Mouse (Mus musculus): ENCODE results near the gene Slc51b. TPM values are rescaled to one million over a fixed set of nuclear protein-coding genes. Genes with fewer than 3 reads are reported as not detected.

Gene Slc51b
- polyA plus RNA-seq, 1 experiment, result not detected

GRCm38 (mm10) chr9:65444692-65445091 is 21.9 kb upstream of the Slc51b start:
- TF ChIP-seq MYOG (IDR thresholded peaks at IDR 0.05; ENCODE audit: control insufficient read depth in 1 of 3, insufficient read depth in 1 of 3, insufficient read length in 2 of 3, low read depth in 2 of 3) (no peak), TCF12 (IDR thresholded peaks at IDR 0.05; ENCODE audit: insufficient read depth, poor library complexity, severe bottlenecking) (no peak), MYOD1 (IDR thresholded peaks at IDR 0.05; ENCODE audit: control insufficient read depth in 1 of 3, insufficient read length in 2 of 3, low read depth in 2 of 3) (no peak), CEBPB (IDR thresholded peaks at IDR 0.05; ENCODE audit: insufficient read depth, poor library complexity, severe bottlenecking) (no peak), MAX (IDR thresholded peaks at IDR 0.05; ENCODE audit: low read depth) (no peak), SRF (IDR thresholded peaks at IDR 0.05; ENCODE audit: control insufficient read depth, insufficient read length, low read depth) (no peak), POLR2AphosphoS2 (IDR thresholded peaks at IDR 0.05; ENCODE audit: insufficient read length, low read depth) (no peak), TCF3 (IDR thresholded peaks at IDR 0.05; ENCODE audit: insufficient read length, low read depth) (no peak), E2F4 (IDR thresholded peaks at IDR 0.05; ENCODE audit: insufficient read depth) (no peak)
- H3K79me2 ChIP-seq (ENCODE audit: control insufficient read depth, insufficient read depth), result no peaks in the 10 kb centered on the region
- H3K36me3 ChIP-seq (ENCODE audit: control insufficient read depth, insufficient read depth), result peaks cover 23% of the 10 kb centered on the region
- no peak overlapping the region for H3K4me3 ChIP-seq
- no peak overlapping the region for H3K4me2 ChIP-seq (ENCODE audit: low read depth)
- no peak overlapping the region for H3ac ChIP-seq (ENCODE audit: control insufficient read depth, insufficient read length)
- no peaks in the 10 kb centered on the region for H3K27me3 ChIP-seq (ENCODE audit: control insufficient read depth, insufficient read depth, insufficient read length)

- Histone ChIP-seq H3K4me3 (peak within 1 kb of the TSS; percentile 36), H3K36me3 (ENCODE audit: control insufficient read depth, insufficient read depth) (no peaks in the 10 kb centered on the region), H3K79me2 (ENCODE audit: control insufficient read depth, insufficient read depth) (no peaks in the 10 kb centered on the region), H3ac (ENCODE audit: control insufficient read depth, insufficient read length) (peak within 1 kb of the TSS; percentile 1), H3K4me2 (ENCODE audit: low read depth) (peak within 1 kb of the TSS; percentile 88), H3K27me3 (ENCODE audit: control insufficient read depth, insufficient read depth, insufficient read length) (no peaks in the 10 kb centered on the region)
- no peak for TF ChIP-seq CEBPB (IDR thresholded peaks at IDR 0.05; ENCODE audit: insufficient read depth, poor library complexity, severe bottlenecking)
- TF ChIP-seq POLR2A (IDR thresholded peaks at IDR 0.05; ENCODE audit: insufficient read length, low read depth), result peak; percentile 98
- TF ChIP-seq USF1 (IDR thresholded peaks at IDR 0.05; ENCODE audit: low read depth), result no peak
- TF ChIP-seq MYOG (IDR thresholded peaks at IDR 0.05; ENCODE audit: control insufficient read depth in 1 of 3, insufficient read depth in 1 of 3, insufficient read length in 2 of 3, low read depth in 2 of 3), result no peak
- TF ChIP-seq TCF12 (IDR thresholded peaks at IDR 0.05; ENCODE audit: insufficient read depth, poor library complexity, severe bottlenecking), result no peak
- TF ChIP-seq SRF (IDR thresholded peaks at IDR 0.05; ENCODE audit: control insufficient read depth, insufficient read length, low read depth), result no peak
- TF ChIP-seq POLR2AphosphoS2 (IDR thresholded peaks at IDR 0.05; ENCODE audit: insufficient read length, low read depth), result peak; percentile 92
These were observed 13.0 kb upstream of the Slc51b start, which contains the start of gene Mtfmt for GRCm38 (mm10) chr9:65435671-65436301. Gene Mtfmt, plus strand, starts transcription at chr9:65435782.

- peak overlapping the region; percentile 36 for H3K4me3 ChIP-seq
- no peak for TF ChIP-seq SRF (IDR thresholded peaks at IDR 0.05; ENCODE audit: control insufficient read depth, insufficient read length, low read depth)
- H3K27me3 ChIP-seq (ENCODE audit: control insufficient read depth, insufficient read depth, insufficient read length), result no peaks in the 10 kb centered on the region
- no peak overlapping the region for H3K4me2 ChIP-seq (ENCODE audit: low read depth)
- no peaks in the 10 kb centered on the region for H3K79me2 ChIP-seq (ENCODE audit: control insufficient read depth, insufficient read depth)
- H3K36me3 ChIP-seq (ENCODE audit: control insufficient read depth, insufficient read depth), result no peaks in the 10 kb centered on the region
- H3ac ChIP-seq (ENCODE audit: control insufficient read depth, insufficient read length), result no peak overlapping the region
These were observed 12.5 kb upstream of the Slc51b start for GRCm38 (mm10) chr9:65435211-65435610.

GRCm38 (mm10) chr9:65434140-65434539 is 11.4 kb upstream of the Slc51b start:
- no peak for TF ChIP-seq REST (IDR thresholded peaks at IDR 0.05; ENCODE audit: insufficient read depth, insufficient read length)
- no peak for TF ChIP-seq USF1 (IDR thresholded peaks at IDR 0.05; ENCODE audit: low read depth)
- TF ChIP-seq SRF (IDR thresholded peaks at IDR 0.05; ENCODE audit: control insufficient read depth, insufficient read length, low read depth), result no peak
- no peak for TF ChIP-seq CEBPB (IDR thresholded peaks at IDR 0.05; ENCODE audit: insufficient read depth, poor library complexity, severe bottlenecking)
- TF ChIP-seq POLR2AphosphoS2 (IDR thresholded peaks at IDR 0.05; ENCODE audit: insufficient read length, low read depth), result no peak
- Histone ChIP-seq H3K4me2 (ENCODE audit: low read depth) (no peak overlapping the region), H3K36me3 (ENCODE audit: control insufficient read depth, insufficient read depth) (no peaks in the 10 kb centered on the region), H3K4me3 (no peak overlapping the region), H3ac (ENCODE audit: control insufficient read depth, insufficient read length) (no peak overlapping the region), H3K27me3 (ENCODE audit: control insufficient read depth, insufficient read depth, insufficient read length) (no peaks in the 10 kb centered on the region), H3K79me2 (ENCODE audit: control insufficient read depth, insufficient read depth) (no peaks in the 10 kb centered on the region)

- TF ChIP-seq TCF3 (IDR thresholded peaks at IDR 0.05; ENCODE audit: insufficient read length, low read depth) (no peak), USF1 (IDR thresholded peaks at IDR 0.05; ENCODE audit: low read depth) (no peak), CEBPB (IDR thresholded peaks at IDR 0.05; ENCODE audit: insufficient read depth, poor library complexity, severe bottlenecking) (no peak), REST (IDR thresholded peaks at IDR 0.05; ENCODE audit: insufficient read depth, insufficient read length) (no peak), TCF12 (IDR thresholded peaks at IDR 0.05; ENCODE audit: insufficient read depth, poor library complexity, severe bottlenecking) (no peak), MAX (IDR thresholded peaks at IDR 0.05; ENCODE audit: low read depth) (no peak), POLR2A (IDR thresholded peaks at IDR 0.05; ENCODE audit: insufficient read length, low read depth) (no peak), MYOD1 (IDR thresholded peaks at IDR 0.05; ENCODE audit: control insufficient read depth in 1 of 3, insufficient read length in 2 of 3, low read depth in 2 of 3) (no peak), POLR2AphosphoS2 (IDR thresholded peaks at IDR 0.05; ENCODE audit: insufficient read length, low read depth) (no peak), MYOG (IDR thresholded peaks at IDR 0.05; ENCODE audit: control insufficient read depth in 1 of 3, insufficient read depth in 1 of 3, insufficient read length in 2 of 3, low read depth in 2 of 3) (no peak), E2F4 (IDR thresholded peaks at IDR 0.05; ENCODE audit: insufficient read depth) (no peak), SRF (IDR thresholded peaks at IDR 0.05; ENCODE audit: control insufficient read depth, insufficient read length, low read depth) (no peak)
- Histone ChIP-seq H3K36me3 (ENCODE audit: control insufficient read depth, insufficient read depth) (no peaks in the 10 kb centered on the region), H3K79me2 (ENCODE audit: control insufficient read depth, insufficient read depth) (no peaks in the 10 kb centered on the region), H3K4me2 (ENCODE audit: low read depth) (no peak overlapping the region), H3ac (ENCODE audit: control insufficient read depth, insufficient read length) (no peak overlapping the region), H3K27me3 (ENCODE audit: control insufficient read depth, insufficient read depth, insufficient read length) (no peaks in the 10 kb centered on the region), H3K4me3 (no peak overlapping the region)
These were observed 9.5 kb upstream of the Slc51b start for GRCm38 (mm10) chr9:65432236-65432635.

Data from myocyte (in vitro differentiated cells).